Mouse (Mus musculus) limb, embryonic 13.5 days (tissue): ENCODE data around the gene Dok1. TPM values are rescaled to one million over a fixed set of nuclear protein-coding genes. Genes with fewer than 3 reads are reported as not detected.

Experiments used
- ATAC-seq: fragments of 200-750 bp; cut with Nextera tagmentation; 2 replicates; pipeline ENCODE4 v1.8.0; 2017; ENCODE audit warnings: low read depth, moderate number of reproducible peaks, moderate TSS enrichment; ENCODE audit not compliant: low FRiP score
- H3K27ac ChIP-seq: fragments of 300-500 bp; sonication (generic); 2 replicates; pipeline ENCODE4 v1.5.1; 2015; ENCODE audit warnings: inconsistent platforms, mild to moderate bottlenecking, moderate library complexity
- H3K27me3 ChIP-seq: fragments of 300-500 bp; sonication (generic); 2 replicates; pipeline ENCODE4 v1.6.1; 2015; ENCODE audit warnings: mild to moderate bottlenecking, inconsistent platforms
- H3K36me3 ChIP-seq: fragments of 300-500 bp; sonication (generic); 2 replicates; pipeline ENCODE4 v1.6.1; 2015; ENCODE audit warnings: inconsistent platforms, mild to moderate bottlenecking, moderate library complexity
- H3K4me1 ChIP-seq: fragments of 300-500 bp; sonication (generic); 2 replicates; pipeline ENCODE4 v1.6.1; 2015; ENCODE audit warnings: inconsistent platforms
- H3K4me2 ChIP-seq: fragments of 300-500 bp; sonication (generic); replicated peaks from 2 replicates; pipeline ENCODE4 v1.6.1; 2015; ENCODE audit warnings: inconsistent platforms, mild to moderate bottlenecking, moderate library complexity
- H3K4me3 ChIP-seq: fragments of 300-500 bp; sonication (generic); 2 replicates; pipeline ENCODE4 v1.5.1; 2015; ENCODE audit warnings: moderate library complexity, mild to moderate bottlenecking, inconsistent platforms
- H3K9ac ChIP-seq: fragments of 300-500 bp; sonication (generic); 2 replicates; pipeline ENCODE4 v1.6.1; 2015; ENCODE audit warnings: mild to moderate bottlenecking, inconsistent platforms
- H3K9me3 ChIP-seq: fragments of 300-500 bp; sonication (generic); 2 replicates; pipeline ENCODE4 v1.6.1; 2016; ENCODE audit warnings: inconsistent platforms
- WGBS: fragments of 180-500 bp; shearing (Covaris S2); methylation state at CpG from one replicate; pipeline ENCODE4 v1.1.7; 2015; 5-methylcytosine and 5-hydroxymethylcytosine counted together
- polyA plus RNA-seq: library from polyadenylated mRNA; unstranded; fragments of >200 nt; fragmentation: Nextera tagmentation; extraction: Ambion mirVana; gene quantifications from 2 replicates; pipeline ENCODE4 v1.2.1, GENCODE M21; 2015

Gene Dok1
- polyA plus RNA-seq, 1 experiment from 2014 or later: 16.2 TPM

- Histone ChIP-seq H3K4me1 (0 out of 2 replicates have a peak, but pooled peaks cover 1% of the 10 kb centered on the region), H3K27me3 (no peaks in the 10 kb centered on the region), H3K4me2 (no peak overlapping the region), H3K9ac (no peak overlapping the region), H3K36me3 (no peaks in the 10 kb centered on the region), H3K27ac (no peak overlapping the region), H3K9me3 (no peaks in the 10 kb centered on the region), H3K4me3 (no peak overlapping the region)
- no peak for ATAC-seq
- WGBS: 59% methylated on average over 7 of the region's 7 CpGs
These were observed 23.3 kb downstream of the Dok1 start for GRCm38 (mm10) chr6:83010010-83010409.

GRCm38 (mm10) chr6:83008659-83009058 lies 24.6 kb downstream of the Dok1 start:
- H3K4me1 ChIP-seq: 0 out of 2 replicates have a peak, but pooled peaks cover 4% of the 10 kb centered on the region
- no peak overlapping the region for H3K4me2 ChIP-seq
- 47% methylated on average over 3 of the region's 3 CpGs for WGBS
- H3K27me3 ChIP-seq: no peaks in the 10 kb centered on the region
- no peaks in the 10 kb centered on the region for H3K36me3 ChIP-seq
- no peak overlapping the region for H3K27ac ChIP-seq
- H3K4me3 ChIP-seq: no peak overlapping the region
- H3K9me3 ChIP-seq: no peaks in the 10 kb centered on the region
- H3K9ac ChIP-seq: no peak overlapping the region
- ATAC-seq: no peak

- Histone ChIP-seq H3K4me1 (0 out of 2 replicates have a peak, but pooled peaks cover 4% of the 10 kb centered on the region), H3K4me3 (no peak overlapping the region), H3K9me3 (no peaks in the 10 kb centered on the region), H3K9ac (no peak overlapping the region), H3K4me2 (no peak overlapping the region), H3K27ac (no peak overlapping the region), H3K27me3 (no peaks in the 10 kb centered on the region), H3K36me3 (no peaks in the 10 kb centered on the region)
- WGBS: 80% methylated on average over 6 of the region's 6 CpGs
- no peak for ATAC-seq
These were observed 27.2 kb downstream of the Dok1 start for GRCm38 (mm10) chr6:83006114-83006513.

- Histone ChIP-seq H3K27ac (no peak overlapping the region), H3K9me3 (no peaks in the 10 kb centered on the region), H3K4me1 (0 out of 2 replicates have a peak, but pooled peaks cover 4% of the 10 kb centered on the region), H3K9ac (no peak overlapping the region), H3K4me3 (no peak overlapping the region), H3K36me3 (no peaks in the 10 kb centered on the region), H3K4me2 (no peak overlapping the region), H3K27me3 (no peaks in the 10 kb centered on the region)
- WGBS: 73% methylated on average over 10 of the region's 10 CpGs
- no peak for ATAC-seq
These were observed 27.7 kb downstream of the Dok1 start for GRCm38 (mm10) chr6:83005444-83006011.

- Histone ChIP-seq H3K9me3 (no peaks in the 10 kb centered on the region), H3K27ac (no peak overlapping the region), H3K4me3 (no peak overlapping the region), H3K4me1 (0 out of 2 replicates have a peak, but pooled peaks cover 4% of the 10 kb centered on the region), H3K9ac (0 out of 2 replicates have a peak overlapping the region, but pooled peaks have one; percentile 15), H3K36me3 (no peaks in the 10 kb centered on the region), H3K4me2 (no peak overlapping the region), H3K27me3 (no peaks in the 10 kb centered on the region)
- ATAC-seq: no peak
- WGBS: 60% methylated on average over 7 of the region's 7 CpGs
These were observed 28.4 kb downstream of the Dok1 start for GRCm38 (mm10) chr6:83004872-83005271.

- Histone ChIP-seq H3K27ac (no peak overlapping the region), H3K36me3 (no peaks in the 10 kb centered on the region), H3K9me3 (no peaks in the 10 kb centered on the region), H3K27me3 (no peaks in the 10 kb centered on the region), H3K4me2 (no peak overlapping the region), H3K4me1 (0 out of 2 replicates have a peak, but pooled peaks cover 4% of the 10 kb centered on the region), H3K4me3 (no peak overlapping the region), H3K9ac (no peak overlapping the region)
- WGBS: 76% methylated on average over 2 of the region's 2 CpGs
- ATAC-seq: no peak
These were observed 29.0 kb downstream of the Dok1 start for GRCm38 (mm10) chr6:83004309-83004708.

- Histone ChIP-seq H3K4me1 (0 out of 2 replicates have a peak, but pooled peaks cover 4% of the 10 kb centered on the region), H3K4me3 (no peak overlapping the region), H3K4me2 (no peak overlapping the region), H3K27ac (no peak overlapping the region), H3K9me3 (no peaks in the 10 kb centered on the region), H3K27me3 (no peaks in the 10 kb centered on the region), H3K36me3 (no peaks in the 10 kb centered on the region), H3K9ac (no peak overlapping the region)
- no peak for ATAC-seq
- 92% methylated on average over 5 of the region's 5 CpGs for WGBS
These were observed 29.4 kb downstream of the Dok1 start for GRCm38 (mm10) chr6:83003850-83004249.

- H3K4me3 ChIP-seq: no peak overlapping the region
- H3K27me3 ChIP-seq: no peaks in the 10 kb centered on the region
- no peak overlapping the region for H3K9ac ChIP-seq
- H3K9me3 ChIP-seq: no peaks in the 10 kb centered on the region
- no peaks in the 10 kb centered on the region for H3K36me3 ChIP-seq
- no peak for ATAC-seq
- no peak overlapping the region for H3K27ac ChIP-seq
- H3K4me1 ChIP-seq: 0 out of 2 replicates have a peak, but pooled peaks cover 4% of the 10 kb centered on the region
- H3K4me2 ChIP-seq: no peak overlapping the region
- 85% methylated on average over 1 of the region's 1 CpGs for WGBS
These were observed 30.2 kb downstream of the Dok1 start for GRCm38 (mm10) chr6:83003082-83003481.

- Histone ChIP-seq H3K4me2 (0 out of 2 replicates have a peak overlapping the region, but pooled peaks have one; percentile 16), H3K9me3 (no peaks in the 10 kb centered on the region), H3K9ac (no peak overlapping the region), H3K27ac (peak overlapping the region; percentile 79), H3K27me3 (no peaks in the 10 kb centered on the region), H3K4me3 (no peak overlapping the region), H3K4me1 (peaks cover 14% of the 10 kb centered on the region; the same call in 1 of the 2 replicates), H3K36me3 (no peaks in the 10 kb centered on the region)
- 0 out of 2 replicates have a peak, but pooled peaks have one; percentile 24 for ATAC-seq
- 59% methylated on average over 8 of the region's 8 CpGs for WGBS
These were observed 33.3 kb downstream of the Dok1 start for GRCm38 (mm10) chr6:82999986-83000385.

GRCm38 (mm10) chr6:82998326-82998725 lies 34.9 kb downstream of the Dok1 start:
- 68% methylated on average over 4 of the region's 4 CpGs for WGBS
- Histone ChIP-seq H3K36me3 (no peaks in the 10 kb centered on the region), H3K27ac (no peak overlapping the region), H3K4me1 (peaks cover 11% of the 10 kb centered on the region; the same call in 1 of the 2 replicates), H3K9ac (no peak overlapping the region), H3K9me3 (no peaks in the 10 kb centered on the region), H3K4me2 (no peak overlapping the region), H3K27me3 (no peaks in the 10 kb centered on the region), H3K4me3 (no peak overlapping the region)
- no peak for ATAC-seq

GRCm38 (mm10) chr6:82997511-82998102 lies 35.7 kb downstream of the Dok1 start:
- Histone ChIP-seq H3K27me3 (no peaks in the 10 kb centered on the region), H3K4me1 (peaks cover 11% of the 10 kb centered on the region; the same call in 1 of the 2 replicates), H3K4me3 (no peak overlapping the region), H3K4me2 (no peak overlapping the region), H3K36me3 (no peaks in the 10 kb centered on the region), H3K9me3 (no peaks in the 10 kb centered on the region), H3K27ac (no peak overlapping the region), H3K9ac (no peak overlapping the region)
- ATAC-seq: no peak
- 32% methylated on average over 7 of the region's 7 CpGs for WGBS

GRCm38 (mm10) chr6:82996740-82997315 lies 36.4 kb downstream of the Dok1 start:
- 14% methylated on average over 11 of the region's 11 CpGs for WGBS
- ATAC-seq: peak; percentile 91
- H3K27ac ChIP-seq: no peak overlapping the region

More at GRCm38 (mm10) chr6:82996740-82997315, 36.4 kb downstream of the Dok1 start:
- H3K4me3 ChIP-seq: 0 out of 2 replicates have a peak overlapping the region, but pooled peaks have one; percentile 22
- no peaks in the 10 kb centered on the region for H3K9me3 ChIP-seq
- peaks cover 11% of the 10 kb centered on the region; the same call in 1 of the 2 replicates for H3K4me1 ChIP-seq
- H3K27me3 ChIP-seq: no peaks in the 10 kb centered on the region
- H3K9ac ChIP-seq: peak overlapping the region; percentile 43; the same call in 1 of the 2 replicates
- H3K36me3 ChIP-seq: no peaks in the 10 kb centered on the region
- peak overlapping the region; percentile 54 for H3K4me2 ChIP-seq
